Mouse (Mus musculus): ENCODE data around the gene Scfd2. TPM values are rescaled to one million over a fixed set of nuclear protein-coding genes. Genes with fewer than 3 reads are reported as not detected.

Gene Scfd2
- polyA plus RNA-seq, 1 experiment from 2014 or later = 13.2 TPM

DNA sequence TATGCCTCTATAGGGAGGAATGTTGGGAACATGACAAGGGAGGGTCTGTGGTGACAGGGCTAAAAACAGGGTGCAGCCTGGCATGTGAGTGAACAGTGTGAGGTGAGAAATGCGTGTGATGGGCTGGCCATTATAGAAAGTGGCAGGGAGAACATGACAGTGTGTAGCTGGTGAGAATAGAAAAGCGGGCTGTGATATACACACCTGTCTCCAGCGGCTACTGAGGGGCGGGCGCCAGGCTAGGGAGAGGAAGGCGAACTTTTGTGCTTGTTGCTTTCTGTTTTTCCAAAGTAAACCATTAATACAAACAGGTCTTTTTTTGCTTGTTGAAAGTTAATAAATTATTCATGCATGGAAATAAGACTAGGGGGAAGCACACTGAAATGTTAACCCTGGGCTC is 304.2 kb downstream of the Scfd2 start:
- ATAC-seq (replicated peaks; ENCODE audit: low FRiP score, low TSS enrichment, low read depth) (no peak), DNase-seq (ENCODE audit: low spot score) (no peak)
- H3K9me3 ChIP-seq (ENCODE audit: control insufficient read depth, low read length) = no peaks in the 10 kb centered on the region
- no peak overlapping the region for H3K27ac ChIP-seq (ENCODE audit: low read depth)
- H3K27me3 ChIP-seq (replicated peaks; ENCODE audit: control insufficient read depth, insufficient read depth, low read length) = no peaks in the 10 kb centered on the region
- H3K4me3 ChIP-seq (ENCODE audit: low read depth, low read length) = no peak overlapping the region
- H3K4me2 ChIP-seq (ENCODE audit: low read length) = no peak overlapping the region
- WGBS = 95% methylated on average over 6 of the region's 6 CpGs
- no peak overlapping the region for H3K9ac ChIP-seq (ENCODE audit: low read length)
- H3K36me3 ChIP-seq (ENCODE audit: control insufficient read depth, insufficient read depth, low read length) = no peaks in the 10 kb centered on the region
- H3K4me1 ChIP-seq (replicated peaks; ENCODE audit: control insufficient read depth, insufficient read depth, low read length) = peaks cover 13% of the 10 kb centered on the region

DNA sequence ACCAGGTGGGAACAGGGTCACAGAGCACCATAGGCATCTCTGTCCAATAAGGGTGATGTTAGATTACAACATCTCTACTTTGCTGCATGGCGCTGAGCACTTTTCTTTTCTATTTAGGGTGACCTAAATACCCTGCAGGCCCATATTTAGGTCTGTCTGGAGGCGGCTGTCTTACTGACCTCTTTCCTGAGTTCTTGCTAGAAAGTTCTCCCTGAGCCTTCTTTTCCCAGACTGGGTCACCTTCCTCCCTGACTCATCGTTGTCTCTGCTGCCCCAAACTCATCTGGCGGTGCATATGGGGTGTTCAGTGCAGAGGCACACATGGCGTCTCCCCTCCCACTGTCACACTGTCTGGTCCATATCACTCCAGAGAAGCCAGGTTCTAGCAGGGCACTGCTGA is 305.4 kb downstream of the Scfd2 start:
- DNase-seq (ENCODE audit: low spot score) (no peak), ATAC-seq (replicated peaks; ENCODE audit: low FRiP score, low TSS enrichment, low read depth) (no peak)
- no peak overlapping the region for H3K4me3 ChIP-seq (ENCODE audit: low read depth, low read length)
- H3K27me3 ChIP-seq (replicated peaks; ENCODE audit: control insufficient read depth, insufficient read depth, low read length) = no peaks in the 10 kb centered on the region
- no peak overlapping the region for H3K9ac ChIP-seq (ENCODE audit: low read length)
- no peaks in the 10 kb centered on the region for H3K9me3 ChIP-seq (ENCODE audit: control insufficient read depth, low read length)
- 90% methylated on average over 5 of the region's 5 CpGs for WGBS
- H3K27ac ChIP-seq (ENCODE audit: low read depth) = no peak overlapping the region
- H3K4me2 ChIP-seq (ENCODE audit: low read length) = no peak overlapping the region
- no peaks in the 10 kb centered on the region for H3K36me3 ChIP-seq (ENCODE audit: control insufficient read depth, insufficient read depth, low read length)
- peaks cover 13% of the 10 kb centered on the region for H3K4me1 ChIP-seq (replicated peaks; ENCODE audit: control insufficient read depth, insufficient read depth, low read length)

DNA sequence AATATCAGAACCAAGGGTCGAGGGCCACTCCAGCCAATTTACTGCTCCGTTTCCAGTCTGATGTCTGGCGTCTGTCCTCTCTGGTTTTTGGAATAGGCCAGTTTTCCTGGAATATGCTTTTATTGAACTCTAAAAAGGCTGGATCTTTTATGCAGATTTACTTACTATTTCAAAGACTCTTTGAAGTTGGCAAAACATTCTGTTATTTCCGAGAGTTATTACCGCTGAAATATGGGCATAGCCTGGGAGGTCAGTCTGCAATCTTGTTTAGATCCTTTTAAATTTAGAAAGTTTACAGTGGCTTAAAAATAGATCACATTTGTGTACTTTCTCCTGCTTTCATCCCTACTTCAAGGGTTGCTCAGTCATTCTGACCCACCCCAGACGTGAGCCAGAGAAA is 307.1 kb downstream of the Scfd2 start:
- Histone ChIP-seq H3K9me3 (ENCODE audit: control insufficient read depth, low read length) (no peaks in the 10 kb centered on the region), H3K4me1 (replicated peaks; ENCODE audit: control insufficient read depth, insufficient read depth, low read length) (peaks cover 13% of the 10 kb centered on the region), H3K4me2 (ENCODE audit: low read length) (no peak overlapping the region), H3K9ac (ENCODE audit: low read length) (no peak overlapping the region), H3K4me3 (ENCODE audit: low read depth, low read length) (no peak overlapping the region), H3K27ac (ENCODE audit: low read depth) (0 out of 2 replicates have a peak overlapping the region, but pooled peaks have one; percentile 38), H3K36me3 (ENCODE audit: control insufficient read depth, insufficient read depth, low read length) (no peaks in the 10 kb centered on the region), H3K27me3 (replicated peaks; ENCODE audit: control insufficient read depth, insufficient read depth, low read length) (no peaks in the 10 kb centered on the region)
- no peak for DNase-seq (ENCODE audit: low spot score)
- no peak for ATAC-seq (replicated peaks; ENCODE audit: low FRiP score, low TSS enrichment, low read depth)
- 58% methylated on average over 6 of the region's 6 CpGs for WGBS

DNA sequence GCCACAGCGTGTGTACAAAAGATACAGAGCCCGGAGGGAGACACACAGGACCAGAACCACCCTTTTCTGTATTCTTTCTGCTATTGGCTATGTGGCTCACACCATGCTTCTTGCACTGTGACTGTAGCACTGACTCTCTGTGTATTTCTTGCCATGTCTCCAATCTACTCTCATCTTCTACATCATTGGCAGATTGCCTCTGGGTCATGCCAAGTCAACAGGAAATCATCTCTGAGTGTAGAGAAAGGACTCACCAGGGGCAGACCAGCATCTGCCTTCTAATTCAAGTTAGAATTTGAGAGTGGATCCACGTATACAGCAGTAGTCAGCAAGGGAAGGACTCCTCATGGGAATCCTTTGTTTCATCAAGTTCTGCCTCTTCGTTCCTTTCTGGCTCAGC is 308.9 kb downstream of the Scfd2 start:
- Histone ChIP-seq H3K9me3 (ENCODE audit: control insufficient read depth, low read length) (no peaks in the 10 kb centered on the region), H3K36me3 (ENCODE audit: control insufficient read depth, insufficient read depth, low read length) (no peaks in the 10 kb centered on the region), H3K4me1 (replicated peaks; ENCODE audit: control insufficient read depth, insufficient read depth, low read length) (peaks cover 13% of the 10 kb centered on the region), H3K9ac (ENCODE audit: low read length) (no peak overlapping the region), H3K4me2 (ENCODE audit: low read length) (no peak overlapping the region), H3K27me3 (replicated peaks; ENCODE audit: control insufficient read depth, insufficient read depth, low read length) (no peaks in the 10 kb centered on the region), H3K27ac (ENCODE audit: low read depth) (no peak overlapping the region), H3K4me3 (ENCODE audit: low read depth, low read length) (no peak overlapping the region)
- no peak for DNase-seq (ENCODE audit: low spot score)
- ATAC-seq (replicated peaks; ENCODE audit: low FRiP score, low TSS enrichment, low read depth) = no peak
- WGBS = 87% methylated on average over 4 of the region's 4 CpGs

DNA sequence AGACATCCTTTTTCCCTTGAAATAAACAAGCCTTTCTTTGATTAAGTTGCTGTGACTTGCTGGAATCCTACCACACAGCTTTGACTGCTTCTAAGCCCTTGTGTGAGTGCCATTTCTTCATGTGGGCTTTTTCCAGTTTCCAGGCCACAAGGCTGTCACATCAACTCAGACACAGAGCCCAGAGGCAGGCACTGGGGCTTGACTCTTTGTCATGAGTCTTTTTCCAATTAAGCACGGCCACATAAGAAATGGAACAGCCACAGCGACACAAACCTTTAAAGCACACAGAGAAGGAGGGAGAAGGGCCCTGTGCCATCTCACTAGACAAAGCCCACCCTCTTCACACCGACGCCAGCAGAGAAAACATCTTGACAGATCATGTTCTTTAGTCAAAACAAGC is 313.0 kb downstream of the Scfd2 start:
- ATAC-seq (replicated peaks; ENCODE audit: low FRiP score, low TSS enrichment, low read depth) = no peak
- Histone ChIP-seq H3K9me3 (ENCODE audit: control insufficient read depth, low read length) (no peaks in the 10 kb centered on the region), H3K4me3 (ENCODE audit: low read depth, low read length) (no peak overlapping the region), H3K36me3 (ENCODE audit: control insufficient read depth, insufficient read depth, low read length) (no peaks in the 10 kb centered on the region), H3K27me3 (replicated peaks; ENCODE audit: control insufficient read depth, insufficient read depth, low read length) (no peaks in the 10 kb centered on the region), H3K27ac (ENCODE audit: low read depth) (no peak overlapping the region), H3K9ac (ENCODE audit: low read length) (no peak overlapping the region), H3K4me1 (replicated peaks; ENCODE audit: control insufficient read depth, insufficient read depth, low read length) (peaks cover 11% of the 10 kb centered on the region), H3K4me2 (ENCODE audit: low read length) (no peak overlapping the region)
- 66% methylated on average over 4 of the region's 4 CpGs for WGBS
- DNase-seq (ENCODE audit: low spot score) = no peak

DNA sequence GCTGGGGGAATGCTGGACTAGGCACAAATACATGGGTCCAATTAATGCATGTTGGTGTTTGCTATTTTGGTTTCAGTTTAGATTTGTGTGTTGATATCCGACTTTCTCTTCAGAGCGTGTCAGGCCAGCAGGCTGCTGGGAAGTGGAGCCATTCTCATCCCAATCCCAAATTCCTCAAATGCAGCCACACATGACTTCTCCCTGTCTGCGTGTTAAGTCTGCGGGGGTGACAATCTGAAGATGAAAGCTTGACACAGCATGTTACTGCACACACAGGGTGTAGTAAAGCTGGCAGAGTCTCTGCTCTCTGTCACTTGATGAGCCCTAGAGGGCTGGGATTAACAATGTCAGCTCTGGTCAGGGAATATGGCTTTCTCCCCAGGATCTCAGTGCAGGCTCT is 316.4 kb downstream of the Scfd2 start:
- no peaks in the 10 kb centered on the region for H3K9me3 ChIP-seq (ENCODE audit: control insufficient read depth, low read length)
- ATAC-seq (replicated peaks; ENCODE audit: low FRiP score, low TSS enrichment, low read depth) (no peak), DNase-seq (ENCODE audit: low spot score) (no peak)
- H3K36me3 ChIP-seq (ENCODE audit: control insufficient read depth, insufficient read depth, low read length) = no peaks in the 10 kb centered on the region
- no peak overlapping the region for H3K4me2 ChIP-seq (ENCODE audit: low read length)
- H3K4me1 ChIP-seq (replicated peaks; ENCODE audit: control insufficient read depth, insufficient read depth, low read length) = peaks cover 13% of the 10 kb centered on the region
- no peak overlapping the region for H3K9ac ChIP-seq (ENCODE audit: low read length)
- H3K27ac ChIP-seq (ENCODE audit: low read depth) = no peak overlapping the region
- WGBS = 43% methylated on average over 4 of the region's 4 CpGs
- no peak overlapping the region for H3K4me3 ChIP-seq (ENCODE audit: low read depth, low read length)
- H3K27me3 ChIP-seq (replicated peaks; ENCODE audit: control insufficient read depth, insufficient read depth, low read length) = no peaks in the 10 kb centered on the region

DNA sequence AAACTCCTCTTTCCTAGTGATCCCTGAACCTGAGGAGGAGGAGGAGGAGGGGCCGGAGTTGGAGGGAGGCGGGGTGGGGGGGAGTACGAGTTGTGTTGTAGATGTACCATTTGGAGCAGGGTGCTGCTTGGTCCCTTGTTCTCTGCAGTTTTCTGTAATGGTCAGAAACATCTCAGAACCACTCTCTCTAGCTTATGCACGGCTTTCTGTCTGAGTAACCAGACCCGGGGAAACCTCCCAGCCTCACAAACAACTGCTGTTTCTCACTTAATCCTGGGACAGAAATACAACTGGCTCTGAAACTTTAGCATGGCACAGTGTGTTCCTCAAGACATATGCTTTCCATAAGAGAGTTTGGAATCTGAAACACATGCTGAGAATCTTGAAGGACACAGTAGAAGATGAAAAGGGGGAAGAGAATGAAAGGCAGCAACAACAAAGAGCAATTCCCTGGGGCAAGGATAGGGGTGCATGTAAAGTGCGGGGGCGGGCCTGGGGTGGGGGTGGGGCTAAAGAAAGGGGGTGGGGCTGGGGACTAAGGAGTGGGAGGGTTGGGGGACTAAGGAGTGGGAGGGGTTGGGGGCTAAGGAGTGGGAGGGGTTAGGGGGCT is 317.0 kb downstream of the Scfd2 start:
- H3K27ac ChIP-seq (ENCODE audit: low read depth) = peak overlapping the region; percentile 18; the same call in 1 of the 2 replicates
- no peak overlapping the region for H3K4me3 ChIP-seq (ENCODE audit: low read depth, low read length)
- H3K4me2 ChIP-seq (ENCODE audit: low read length) = no peak overlapping the region
- DNase-seq (ENCODE audit: low spot score) = no peak
- no peaks in the 10 kb centered on the region for H3K36me3 ChIP-seq (ENCODE audit: control insufficient read depth, insufficient read depth, low read length)
- H3K9ac ChIP-seq (ENCODE audit: low read length) = no peak overlapping the region
- no peak for ATAC-seq (replicated peaks; ENCODE audit: low FRiP score, low TSS enrichment, low read depth)
- no peaks in the 10 kb centered on the region for H3K27me3 ChIP-seq (replicated peaks; ENCODE audit: control insufficient read depth, insufficient read depth, low read length)
- WGBS = 12% methylated on average over 7 of the region's 7 CpGs
- no peaks in the 10 kb centered on the region for H3K9me3 ChIP-seq (ENCODE audit: control insufficient read depth, low read length)
- peaks cover 16% of the 10 kb centered on the region for H3K4me1 ChIP-seq (replicated peaks; ENCODE audit: control insufficient read depth, insufficient read depth, low read length)

DNA sequence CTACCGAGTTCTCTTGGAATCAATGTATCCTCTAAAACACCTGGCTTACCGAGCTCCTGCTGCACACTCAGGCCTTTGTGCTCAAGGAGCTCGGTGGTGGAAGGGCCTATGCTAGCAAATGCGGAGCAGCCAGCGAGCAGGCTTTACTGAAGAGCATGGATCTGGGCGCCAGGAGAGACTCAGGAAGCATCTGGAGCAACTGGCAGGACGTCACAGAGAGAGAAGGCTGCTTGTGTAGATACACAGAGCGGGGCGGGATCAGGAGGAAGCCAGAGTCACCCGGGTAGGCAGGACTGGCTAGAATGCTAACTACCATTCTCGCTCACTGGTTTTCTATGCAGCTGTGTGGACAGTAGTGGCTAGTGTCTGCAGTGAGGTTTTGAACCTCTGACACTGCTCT is 320.2 kb downstream of the Scfd2 start:
- Histone ChIP-seq H3K36me3 (ENCODE audit: control insufficient read depth, insufficient read depth, low read length) (no peaks in the 10 kb centered on the region), H3K27ac (ENCODE audit: low read depth) (no peak overlapping the region), H3K4me1 (replicated peaks; ENCODE audit: control insufficient read depth, insufficient read depth, low read length) (peaks cover 25% of the 10 kb centered on the region), H3K4me2 (ENCODE audit: low read length) (no peak overlapping the region), H3K4me3 (ENCODE audit: low read depth, low read length) (no peak overlapping the region), H3K9me3 (ENCODE audit: control insufficient read depth, low read length) (no peaks in the 10 kb centered on the region), H3K9ac (ENCODE audit: low read length) (no peak overlapping the region), H3K27me3 (replicated peaks; ENCODE audit: control insufficient read depth, insufficient read depth, low read length) (no peaks in the 10 kb centered on the region)
- ATAC-seq (replicated peaks; ENCODE audit: low FRiP score, low TSS enrichment, low read depth) = no peak
- WGBS = 64% methylated on average over 11 of the region's 11 CpGs
- DNase-seq (ENCODE audit: low spot score) = no peak

DNA sequence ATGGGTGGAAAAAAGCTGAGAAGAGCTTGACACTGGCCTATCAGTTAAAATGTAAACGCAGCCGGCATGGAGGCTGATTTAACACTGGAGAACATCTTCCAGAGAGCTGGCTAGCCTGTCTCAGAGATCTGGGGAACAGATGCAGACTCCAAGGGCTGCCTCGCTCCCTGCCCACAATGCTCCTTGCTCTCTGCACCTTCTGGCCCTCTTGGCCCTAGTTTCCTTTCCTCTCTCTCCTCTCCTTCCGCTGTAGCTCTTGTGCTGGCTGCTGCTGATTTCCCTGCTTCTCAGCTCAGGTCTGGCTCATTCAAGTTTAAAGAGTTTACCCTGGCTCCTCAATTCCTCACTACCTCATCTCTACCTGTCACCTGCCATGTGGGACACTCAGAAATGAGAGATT is 321.9 kb downstream of the Scfd2 start:
- H3K9me3 ChIP-seq (ENCODE audit: control insufficient read depth, low read length) = no peaks in the 10 kb centered on the region
- ATAC-seq (replicated peaks; ENCODE audit: low FRiP score, low TSS enrichment, low read depth) (no peak), DNase-seq (ENCODE audit: low spot score) (no peak)
- H3K4me3 ChIP-seq (ENCODE audit: low read depth, low read length) = no peak overlapping the region
- H3K9ac ChIP-seq (ENCODE audit: low read length) = no peak overlapping the region
- WGBS = 51% methylated on average over 4 of the region's 4 CpGs
- no peaks in the 10 kb centered on the region for H3K36me3 ChIP-seq (ENCODE audit: control insufficient read depth, insufficient read depth, low read length)
- H3K4me2 ChIP-seq (ENCODE audit: low read length) = no peak overlapping the region
- H3K27me3 ChIP-seq (replicated peaks; ENCODE audit: control insufficient read depth, insufficient read depth, low read length) = no peaks in the 10 kb centered on the region
- peaks cover 24% of the 10 kb centered on the region for H3K4me1 ChIP-seq (replicated peaks; ENCODE audit: control insufficient read depth, insufficient read depth, low read length)
- H3K27ac ChIP-seq (ENCODE audit: low read depth) = no peak overlapping the region
